Mouse (Mus musculus) hindbrain, embryonic 11.5 days (tissue): ENCODE measurements at regions not wholly inside any gene's neighbourhood (a gene's known extent, or its start where the extent isn't known, plus 50 kb on each side); places are given as distances from the start of the nearest gene placed in this dataset.
A peak's percentile ranks its signal among the peaks of the same experiment; 100 is the strongest.

Experiments
- ATAC-seq: fragments of 200-750 bp; cut with Nextera tagmentation; 2 replicates; pipeline ENCODE4 v1.8.0; 2017; ENCODE audit warnings: mild to moderate bottlenecking, moderate TSS enrichment, moderate library complexity; ENCODE audit not compliant: low FRiP score
- DNase-seq: peaks from one replicate; pipeline ENCODE4 v3.0.0-alpha.2; 2015; ENCODE audit warnings: low spot score
- H3K27ac ChIP-seq: fragments of 300-500 bp; sonication (generic); 2 replicates; pipeline ENCODE4 v1.5.1; 2014; ENCODE audit warnings: mild to moderate bottlenecking, low read depth, low read length
- H3K27me3 ChIP-seq: fragments of 300-500 bp; sonication (generic); 2 replicates; pipeline ENCODE4 v1.6.1; 2014; ENCODE audit warnings: mild to moderate bottlenecking, low read length, moderate library complexity, mixed read lengths; ENCODE audit not compliant: control insufficient read depth, insufficient read depth
- H3K36me3 ChIP-seq: fragments of 300-500 bp; sonication (generic); 2 replicates; pipeline ENCODE4 v1.6.1; 2014; ENCODE audit warnings: mild to moderate bottlenecking, low read length, moderate library complexity, mixed read lengths; ENCODE audit not compliant: control insufficient read depth, insufficient read depth
- H3K4me1 ChIP-seq: fragments of 300-500 bp; sonication (generic); replicated peaks from 2 replicates; pipeline ENCODE4 v1.6.1; 2014; ENCODE audit warnings: low read length, mixed read lengths; ENCODE audit not compliant: control insufficient read depth, insufficient read depth
- H3K4me2 ChIP-seq: fragments of 300-500 bp; sonication (generic); replicated peaks from 2 replicates; pipeline ENCODE4 v1.6.1; 2014; ENCODE audit warnings: mild to moderate bottlenecking, low read depth, low read length
- H3K4me3 ChIP-seq: fragments of 300-500 bp; sonication (generic); 2 replicates; pipeline ENCODE4 v1.5.1; 2014; ENCODE audit warnings: low read depth, low read length
- H3K9ac ChIP-seq: fragments of 300-500 bp; sonication (generic); 2 replicates; pipeline ENCODE4 v1.6.1; 2014; ENCODE audit warnings: low read depth, low read length
- H3K9me3 ChIP-seq: fragments of 300-500 bp; sonication (generic); 2 replicates; pipeline ENCODE4 v1.6.1; 2016; ENCODE audit warnings: low read length; ENCODE audit not compliant: control insufficient read depth
- WGBS: fragments of 180-500 bp; shearing (Covaris S2); extraction: QIAGEN DNeasy Blood & Tissue Kit; methylation state at CpG from one replicate; pipeline ENCODE4 v1.1.7; 2014; 5-methylcytosine and 5-hydroxymethylcytosine counted together

GRCm38 (mm10) chr7:72362690-72363089, 56.3 kb upstream of the Mctp2 start:
- H3K4me2 ChIP-seq, result no peak overlapping the region
- WGBS, result 12% methylated on average over 3 of the region's 3 CpGs

GRCm38 (mm10) chr7:72391323-72391722, 84.9 kb upstream of the Mctp2 start:
- no peaks in the 10 kb centered on the region for H3K36me3 ChIP-seq
- no peak overlapping the region for H3K27ac ChIP-seq
- 36% methylated on average over 7 of the region's 7 CpGs for WGBS
- H3K9ac ChIP-seq, result no peak overlapping the region
- no peaks in the 10 kb centered on the region for H3K4me1 ChIP-seq
- H3K9me3 ChIP-seq, result no peaks in the 10 kb centered on the region
- H3K4me2 ChIP-seq, result no peak overlapping the region
- no peaks in the 10 kb centered on the region for H3K27me3 ChIP-seq
- ATAC-seq (0 out of 2 replicates have a peak, but pooled peaks have one; percentile 53), DNase-seq (peak; percentile 74)
- H3K4me3 ChIP-seq, result no peak overlapping the region

More at GRCm38 (mm10) chr7:72362690-72363089, 56.3 kb upstream of the Mctp2 start:
- H3K27me3 ChIP-seq, result no peaks in the 10 kb centered on the region
- H3K27ac ChIP-seq, result no peak overlapping the region
- peak; percentile 86 for DNase-seq
- no peak overlapping the region for H3K4me3 ChIP-seq
- no peaks in the 10 kb centered on the region for H3K4me1 ChIP-seq
- ATAC-seq, result no peak
- no peaks in the 10 kb centered on the region for H3K9me3 ChIP-seq
- no peak overlapping the region for H3K9ac ChIP-seq
- no peaks in the 10 kb centered on the region for H3K36me3 ChIP-seq

- no peak for ATAC-seq
- no peaks in the 10 kb centered on the region for H3K27me3 ChIP-seq
Measured at GRCm38 (mm10) chr7:72400056-72400455, 93.6 kb upstream of the Mctp2 start.

GRCm38 (mm10) chr7:72406131-72406530, 99.7 kb upstream of the Mctp2 start:
- Histone ChIP-seq H3K27me3 (no peaks in the 10 kb centered on the region), H3K4me2 (no peak overlapping the region), H3K27ac (no peak overlapping the region), H3K4me1 (no peaks in the 10 kb centered on the region), H3K4me3 (no peak overlapping the region), H3K36me3 (no peaks in the 10 kb centered on the region), H3K9ac (no peak overlapping the region), H3K9me3 (no peaks in the 10 kb centered on the region)
- ATAC-seq, result no peak
- WGBS, result 91% methylated on average over 3 of the region's 3 CpGs
- DNase-seq, result no peak

More at GRCm38 (mm10) chr7:72400056-72400455, 93.6 kb upstream of the Mctp2 start:
- Histone ChIP-seq H3K9me3 (no peaks in the 10 kb centered on the region), H3K36me3 (no peaks in the 10 kb centered on the region), H3K27ac (no peak overlapping the region), H3K4me1 (no peaks in the 10 kb centered on the region), H3K9ac (no peak overlapping the region), H3K4me2 (no peak overlapping the region), H3K4me3 (no peak overlapping the region)
- DNase-seq, result peak; percentile 77

GRCm38 (mm10) chr7:72408409-72408986, 102.1 kb upstream of the Mctp2 start:
- Histone ChIP-seq H3K27ac (no peak overlapping the region), H3K4me1 (no peaks in the 10 kb centered on the region), H3K9ac (no peak overlapping the region), H3K36me3 (no peaks in the 10 kb centered on the region), H3K27me3 (no peaks in the 10 kb centered on the region), H3K4me2 (no peak overlapping the region), H3K4me3 (no peak overlapping the region), H3K9me3 (no peaks in the 10 kb centered on the region)
- ATAC-seq, result no peak
- 63% methylated on average over 6 of the region's 6 CpGs for WGBS
- DNase-seq, result no peak

- DNase-seq, result no peak
- no peak overlapping the region for H3K4me3 ChIP-seq
- 69% methylated on average over 2 of the region's 2 CpGs for WGBS
Measured at GRCm38 (mm10) chr7:72438552-72438951, 132.1 kb upstream of the Mctp2 start.

GRCm38 (mm10) chr7:72442001-72442400, 135.6 kb upstream of the Mctp2 start:
- 86% methylated on average over 5 of the region's 5 CpGs for WGBS
- no peak for DNase-seq
- no peak overlapping the region for H3K27ac ChIP-seq

More at GRCm38 (mm10) chr7:72438552-72438951, 132.1 kb upstream of the Mctp2 start:
- H3K27ac ChIP-seq, result no peak overlapping the region
- ATAC-seq, result no peak
- H3K9me3 ChIP-seq, result no peaks in the 10 kb centered on the region
- H3K4me2 ChIP-seq, result no peak overlapping the region
- no peaks in the 10 kb centered on the region for H3K36me3 ChIP-seq
- H3K27me3 ChIP-seq, result no peaks in the 10 kb centered on the region
- H3K9ac ChIP-seq, result no peak overlapping the region
- H3K4me1 ChIP-seq, result no peaks in the 10 kb centered on the region

GRCm38 (mm10) chr7:72444016-72444415, 137.6 kb upstream of the Mctp2 start:
- Histone ChIP-seq H3K27me3 (no peaks in the 10 kb centered on the region), H3K9ac (no peak overlapping the region), H3K27ac (no peak overlapping the region), H3K4me2 (no peak overlapping the region), H3K9me3 (no peaks in the 10 kb centered on the region), H3K4me1 (no peaks in the 10 kb centered on the region), H3K4me3 (no peak overlapping the region), H3K36me3 (no peaks in the 10 kb centered on the region)
- DNase-seq (no peak), ATAC-seq (no peak)
- 94% methylated on average over 1 of the region's 1 CpGs for WGBS

More at GRCm38 (mm10) chr7:72442001-72442400, 135.6 kb upstream of the Mctp2 start:
- H3K4me1 ChIP-seq, result no peaks in the 10 kb centered on the region
- H3K4me2 ChIP-seq, result no peak overlapping the region
- no peak overlapping the region for H3K4me3 ChIP-seq
- H3K27me3 ChIP-seq, result no peaks in the 10 kb centered on the region
- no peak overlapping the region for H3K9ac ChIP-seq
- H3K9me3 ChIP-seq, result no peaks in the 10 kb centered on the region
- H3K36me3 ChIP-seq, result no peaks in the 10 kb centered on the region
- ATAC-seq, result no peak

- WGBS, result 58% methylated on average over 1 of the region's 1 CpGs
- ATAC-seq, result no peak
- Histone ChIP-seq H3K27ac (no peak overlapping the region), H3K36me3 (no peaks in the 10 kb centered on the region), H3K4me3 (no peak overlapping the region), H3K9me3 (no peaks in the 10 kb centered on the region), H3K4me1 (no peaks in the 10 kb centered on the region), H3K27me3 (no peaks in the 10 kb centered on the region), H3K4me2 (no peak overlapping the region), H3K9ac (no peak overlapping the region)
- no peak for DNase-seq
Measured at GRCm38 (mm10) chr7:72444792-72445191, 138.4 kb upstream of the Mctp2 start.
